Mouse (Mus musculus) mesoderm, embryonic 11.5 days (tissue): ENCODE measurements at regions not wholly inside any gene's neighbourhood (a gene's known extent, or its start where the extent isn't known, plus 50 kb on each side); places are given as distances from the start of the nearest gene placed in this dataset.
A peak's percentile ranks its signal among the peaks of the same experiment; 100 is the strongest.

Source experiments
- DNase-seq: peaks from one replicate; pipeline ENCODE4 v3.0.0-alpha.2; 2012; ENCODE audit warnings: low read depth, low spot score

GRCm38 (mm10) chr3:18932983-18933726 lies 695.3 kb downstream of the 1700064H15Rik start:
- no peak for DNase-seq

DNA sequence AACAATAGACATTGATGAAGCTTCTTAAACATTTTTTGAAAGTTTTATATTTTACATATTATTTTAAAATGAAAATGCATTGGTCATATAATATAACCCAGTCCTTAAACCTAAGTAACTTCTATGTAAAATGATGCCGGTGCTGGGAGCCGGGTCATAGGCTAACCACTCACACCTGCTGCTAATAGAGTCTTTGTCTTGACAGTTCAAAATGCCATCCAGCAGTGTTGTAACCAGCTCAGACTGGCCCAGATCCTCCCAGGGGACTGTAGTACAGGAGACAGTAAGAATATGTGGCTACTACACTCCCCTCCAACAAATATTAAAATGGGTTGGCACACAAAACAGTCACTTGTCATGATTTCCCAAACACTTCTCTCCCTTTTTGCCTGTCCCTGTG lies 693.6 kb downstream of the 1700064H15Rik start:
- peak; percentile 14 for DNase-seq

- no peak for DNase-seq
These were observed 690.9 kb downstream of the 1700064H15Rik start for GRCm38 (mm10) chr3:18937333-18938122.

DNA sequence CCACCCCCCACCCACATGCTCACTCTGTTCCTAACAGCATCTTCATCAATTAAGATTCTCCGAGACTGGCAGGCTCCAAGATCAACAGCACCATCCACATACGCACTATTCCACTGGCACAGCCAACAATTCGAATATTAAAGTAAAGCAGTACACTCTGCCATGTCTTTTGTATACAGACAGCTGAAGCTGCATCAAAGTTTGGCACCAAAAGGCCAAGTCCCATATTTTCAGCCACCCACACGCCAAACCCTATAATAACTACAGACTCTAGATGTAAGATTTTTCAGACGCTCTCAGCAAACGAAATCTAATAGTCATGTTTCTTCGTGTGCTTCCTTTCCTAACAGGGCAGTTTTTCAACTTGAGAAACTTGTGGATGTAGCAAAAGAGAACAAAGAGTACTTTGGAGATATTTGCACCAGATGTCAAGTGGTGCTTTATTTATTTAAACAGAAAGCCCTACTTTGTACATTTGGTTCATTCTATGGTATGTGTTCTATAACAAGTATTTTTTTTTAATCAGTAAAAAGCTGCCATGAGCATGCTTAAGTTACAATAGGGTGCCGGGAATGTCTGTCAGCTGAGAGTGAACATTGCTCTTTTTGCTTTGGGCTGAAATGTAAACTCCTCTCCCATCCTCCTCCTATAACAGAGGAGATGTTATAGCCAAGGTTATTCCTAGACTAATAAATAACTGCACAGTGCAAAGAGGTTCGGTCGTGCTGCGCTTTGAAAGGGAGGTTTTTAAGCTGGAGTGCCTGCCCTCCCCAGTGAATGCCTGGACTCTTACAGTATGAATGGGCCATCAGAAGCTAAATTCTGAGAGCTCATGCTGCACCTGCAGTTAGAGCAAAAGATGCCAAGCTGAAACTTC lies 686.9 kb downstream of the 1700064H15Rik start:
- DNase-seq, result no peak

DNA sequence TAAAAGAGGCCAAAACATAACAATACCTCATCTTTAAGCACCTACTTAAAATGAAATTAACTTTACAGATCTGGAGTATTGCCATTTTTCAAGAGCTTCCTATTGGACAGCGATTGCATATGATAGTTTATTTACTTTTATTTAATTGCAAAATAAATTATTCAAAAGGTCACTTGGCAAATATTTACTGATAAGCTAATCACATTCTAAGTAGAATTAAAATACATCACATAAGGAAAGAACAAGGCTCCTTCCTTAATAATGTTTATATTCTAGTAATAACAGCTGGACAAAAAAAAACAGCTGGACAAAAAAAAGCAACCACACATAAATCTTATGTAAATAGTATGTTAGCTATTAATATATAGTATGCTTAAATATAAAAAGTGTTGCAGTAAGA lies 668.1 kb downstream of the 1700064H15Rik start:
- no peak for DNase-seq

GRCm38 (mm10) chr3:18988662-18989061 lies 639.8 kb downstream of the 1700064H15Rik start:
- no peak for DNase-seq

DNA sequence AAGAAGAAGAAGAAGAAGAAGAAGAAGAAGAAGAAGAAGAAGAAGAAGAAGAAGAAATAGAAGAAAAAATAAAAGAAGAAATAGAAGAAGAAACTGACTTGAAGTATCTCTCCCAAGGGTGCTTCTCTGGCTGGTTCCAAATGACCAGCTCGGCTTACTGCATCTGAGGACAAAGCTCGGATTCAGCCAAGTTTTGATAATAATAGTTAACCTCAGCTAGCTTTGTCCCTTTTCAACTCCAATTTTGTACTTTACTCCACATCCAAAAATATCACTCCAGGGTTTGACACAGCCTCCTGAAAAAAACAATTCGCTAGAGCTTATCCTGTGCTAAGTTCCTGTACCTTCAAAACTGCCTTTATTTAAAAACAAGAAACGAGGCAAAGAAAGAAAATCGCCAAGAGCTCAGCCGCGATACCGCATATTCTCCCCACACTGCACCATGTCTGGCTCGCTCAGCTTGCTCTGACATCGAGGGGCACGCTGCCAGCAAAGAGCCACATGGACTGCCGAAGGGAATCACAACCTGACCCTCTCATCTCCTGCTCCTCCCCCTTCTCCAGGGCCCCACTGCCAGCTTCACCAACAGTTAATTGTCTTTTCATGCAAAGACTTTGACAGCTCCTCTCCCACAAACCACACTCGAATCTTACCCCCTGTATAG lies 638.8 kb downstream of the 1700064H15Rik start:
- DNase-seq, result no peak

GRCm38 (mm10) chr3:19000179-19000578 lies 628.3 kb downstream of the 1700064H15Rik start:
- DNase-seq, result no peak

GRCm38 (mm10) chr3:19002056-19002455 lies 626.4 kb downstream of the 1700064H15Rik start:
- DNase-seq, result no peak

DNA sequence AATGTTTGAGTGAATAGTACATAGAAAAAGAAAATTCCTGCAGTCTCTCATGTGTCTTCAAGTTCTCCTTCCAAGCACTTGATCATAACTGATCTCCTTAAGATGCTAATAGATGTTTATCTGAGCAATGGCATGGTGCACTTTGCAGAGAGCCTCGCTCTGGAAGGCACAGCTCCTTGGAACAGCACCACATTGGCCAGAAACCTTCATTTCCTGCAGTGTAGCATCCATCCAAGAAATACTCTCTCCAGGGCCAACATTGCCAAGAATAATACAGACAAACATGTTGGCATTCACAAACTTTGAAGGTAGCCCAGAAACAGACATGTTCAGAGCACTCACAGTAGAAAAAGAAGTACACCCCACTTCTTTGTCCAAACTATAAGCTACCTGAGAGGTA lies 623.7 kb downstream of the 1700064H15Rik start:
- no peak for DNase-seq

GRCm38 (mm10) chr3:19044566-19044965 lies 583.9 kb downstream of the 1700064H15Rik start:
- DNase-seq, result no peak

DNA sequence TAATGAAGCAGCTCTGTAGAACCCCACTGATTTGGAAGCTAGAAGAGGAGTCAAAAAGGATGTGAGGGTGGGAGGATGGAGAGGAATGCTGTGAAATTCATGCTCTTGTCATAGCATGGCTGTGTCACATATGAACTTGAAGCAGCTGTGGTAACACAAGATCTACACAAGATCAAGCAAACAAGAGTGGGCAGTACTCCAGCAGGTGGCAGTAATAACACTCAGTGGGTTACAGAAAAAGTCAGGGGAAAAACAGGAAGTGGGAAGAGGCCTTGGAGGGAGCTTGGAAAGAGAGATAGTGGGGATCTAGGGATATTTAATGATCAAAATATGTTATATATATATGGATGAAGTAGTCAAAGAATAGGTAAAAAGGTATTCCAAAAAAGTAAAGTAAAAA lies 582.5 kb downstream of the 1700064H15Rik start:
- DNase-seq, result no peak

DNA sequence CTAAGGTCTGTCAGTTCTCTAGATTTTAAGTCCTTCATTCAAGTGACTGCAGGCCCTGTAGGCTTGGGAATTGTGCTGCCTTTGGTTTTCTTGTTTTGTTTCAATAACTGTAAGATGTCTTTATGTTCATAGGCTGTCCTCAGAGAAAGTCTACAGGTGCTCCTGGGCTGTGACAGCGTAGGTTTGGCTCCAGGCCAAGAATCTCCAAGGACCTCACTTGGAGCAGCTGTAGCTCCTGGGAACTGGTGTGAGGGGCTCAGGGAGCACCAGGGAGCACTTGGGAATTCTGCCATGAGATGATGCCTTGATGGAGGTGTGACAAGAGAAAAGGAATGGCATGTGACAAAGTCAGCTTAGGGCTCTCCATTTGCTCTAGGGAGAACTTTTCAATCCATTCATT lies 581.9 kb downstream of the 1700064H15Rik start:
- DNase-seq, result no peak

GRCm38 (mm10) chr3:19055961-19056360 lies 572.5 kb downstream of the 1700064H15Rik start:
- DNase-seq, result no peak

- no peak for DNase-seq
These were observed 571.9 kb downstream of the 1700064H15Rik start for GRCm38 (mm10) chr3:19056623-19057022.

- DNase-seq, result peak; percentile 9
These were observed 568.3 kb downstream of the 1700064H15Rik start for GRCm38 (mm10) chr3:19059906-19060870.

GRCm38 (mm10) chr3:19061488-19062248 lies 566.8 kb downstream of the 1700064H15Rik start:
- DNase-seq, result no peak

DNA sequence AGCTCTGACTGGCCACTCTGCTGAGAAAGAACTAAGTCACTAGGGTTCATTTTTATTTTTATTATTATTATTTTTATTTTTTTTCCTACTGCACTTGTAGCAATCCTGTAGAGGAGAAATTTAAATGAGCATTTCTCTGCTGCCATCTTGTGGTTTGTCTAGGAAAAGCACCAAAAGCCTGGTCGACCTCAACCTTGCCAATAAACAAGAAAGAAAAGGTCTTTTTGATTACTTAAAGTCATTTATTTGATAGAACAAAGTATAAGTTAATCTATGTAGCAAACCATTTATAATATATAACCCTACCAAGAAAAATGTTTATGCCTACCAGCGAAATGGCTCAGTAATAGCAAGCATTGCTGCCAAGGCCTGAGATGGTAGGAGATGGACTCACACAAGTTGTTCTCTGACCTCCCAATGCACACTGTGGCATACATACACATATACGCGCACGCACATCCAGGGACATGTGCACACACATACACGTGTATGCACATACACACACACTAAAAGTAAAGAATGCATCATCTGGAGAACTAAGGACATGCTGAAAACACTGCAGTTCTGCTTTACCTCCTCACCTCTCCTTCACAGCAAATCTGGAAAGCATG lies 566.1 kb downstream of the 1700064H15Rik start:
- peak; percentile 54 for DNase-seq

DNA sequence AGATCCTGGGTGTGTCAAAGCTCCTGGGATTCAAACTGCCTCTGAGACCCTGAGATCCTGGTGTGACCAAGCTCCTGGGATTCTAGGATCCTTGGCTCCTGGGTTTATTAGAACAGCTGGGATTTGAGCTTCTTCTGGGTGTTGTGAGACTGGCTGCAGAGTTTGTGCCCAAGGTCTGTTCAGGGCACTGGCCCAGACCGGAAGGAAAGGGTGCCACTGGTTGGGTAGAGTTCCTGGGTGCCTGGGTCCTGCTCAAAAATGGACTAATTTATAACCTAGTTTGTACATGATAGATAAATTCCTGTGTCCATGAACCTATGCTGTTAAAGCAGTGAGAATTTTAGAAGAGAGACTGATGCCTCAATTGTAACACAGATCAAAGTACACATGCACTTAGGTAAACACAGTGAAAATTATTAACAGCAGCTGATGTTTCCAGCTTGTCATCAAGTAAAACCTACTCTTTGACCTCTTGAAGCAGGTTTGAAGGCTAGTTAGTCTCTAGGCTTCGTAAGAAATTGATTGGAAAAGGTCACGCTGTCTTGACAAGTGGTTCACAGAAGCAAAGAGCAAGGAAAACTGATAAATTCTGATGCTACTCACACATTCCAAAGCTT lies 561.2 kb downstream of the 1700064H15Rik start:
- DNase-seq, result no peak
